Mouse (Mus musculus): ENCODE results near the gene Cep126.
A peak's percentile ranks its signal among the peaks of the same experiment; 100 is the strongest.

Gene Cep126

GRCm38 (mm10) chr9:8134117-8134574 lies at the start of gene Cep126:
Gene Cep126, minus strand, starts transcription at chr9:8134294.
- peak; percentile 66 to 78 for DNase-seq (ENCODE audit: low spot score in 2 of 2)

DNA sequence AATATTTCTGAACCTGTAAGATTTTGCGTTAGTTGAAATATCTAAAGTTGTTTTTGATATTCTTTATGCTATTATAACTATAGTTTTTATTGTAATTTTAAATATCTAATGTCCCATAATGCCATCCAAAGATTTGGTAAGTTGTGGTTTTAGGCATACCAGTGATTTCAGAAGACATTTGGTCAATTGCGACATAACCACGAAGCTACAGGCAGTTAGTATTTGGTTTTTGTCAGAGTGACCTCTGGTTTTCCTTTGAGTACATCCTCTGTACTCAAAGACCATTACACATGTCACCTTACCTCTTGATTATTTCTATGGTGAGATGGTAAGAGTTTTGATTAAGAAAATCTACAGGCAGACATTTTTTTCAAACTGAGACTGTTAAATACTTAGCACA lies 45.5 kb upstream of the Cep126 start:
- DNase-seq (ENCODE audit: low spot score in 2 of 2) = no peak

- DNase-seq (ENCODE audit: low spot score in 2 of 2) = no peak
Observed at GRCm38 (mm10) chr9:8177099-8177498, 43.0 kb upstream of the Cep126 start.

GRCm38 (mm10) chr9:8157011-8157410 lies 22.9 kb upstream of the Cep126 start:
- DNase-seq (ENCODE audit: low spot score in 2 of 2) = no peak

DNA sequence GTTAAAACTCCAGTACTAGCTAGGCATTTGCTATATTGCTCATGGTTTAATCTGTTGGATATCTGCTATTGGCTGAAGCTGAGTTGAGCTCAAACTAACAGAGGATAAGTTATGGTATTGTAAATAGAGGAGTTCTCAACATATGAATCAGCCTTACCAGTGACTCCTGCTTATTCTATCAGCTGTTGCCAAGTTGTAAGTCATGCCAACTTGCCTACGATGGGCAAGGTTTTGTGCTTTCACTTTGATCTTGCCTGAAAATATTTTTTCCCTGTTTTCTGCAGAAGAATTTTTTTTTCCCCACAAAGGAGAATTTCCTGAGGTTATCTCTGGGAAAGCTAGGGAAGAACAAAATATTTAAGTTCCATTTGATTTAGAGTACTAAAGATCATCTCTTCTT lies 5.4 kb upstream of the Cep126 start:
- DNase-seq (ENCODE audit: low spot score in 2 of 2) = no peak

DNA sequence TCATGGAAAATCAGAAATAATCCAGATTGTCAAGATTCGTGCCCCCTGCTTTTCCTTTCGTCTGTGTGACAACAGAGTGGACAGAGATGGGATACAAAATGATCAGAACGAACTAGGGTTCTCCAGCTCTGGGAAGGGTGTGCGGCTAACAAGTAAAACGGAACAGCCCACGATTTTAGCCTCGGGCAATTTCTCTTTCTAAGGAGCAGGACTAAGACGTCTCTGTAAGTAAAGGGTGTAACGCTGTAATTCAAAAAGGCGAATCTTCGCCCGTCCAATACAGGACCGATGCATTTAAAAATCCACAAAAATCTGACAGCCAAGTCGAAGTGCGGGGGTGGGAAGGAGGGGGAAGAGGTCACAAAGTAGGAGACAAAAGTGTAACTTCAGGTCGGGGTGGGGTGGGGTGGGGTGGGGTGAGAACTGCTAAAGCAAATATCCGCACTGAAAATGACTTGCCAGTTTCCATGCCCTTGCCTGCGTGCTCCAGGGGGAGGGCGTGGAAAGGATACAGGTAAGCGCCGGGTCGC lies 443 bp downstream of the Cep126 start:
- DNase-seq (ENCODE audit: low spot score in 2 of 2) = no peak

DNA sequence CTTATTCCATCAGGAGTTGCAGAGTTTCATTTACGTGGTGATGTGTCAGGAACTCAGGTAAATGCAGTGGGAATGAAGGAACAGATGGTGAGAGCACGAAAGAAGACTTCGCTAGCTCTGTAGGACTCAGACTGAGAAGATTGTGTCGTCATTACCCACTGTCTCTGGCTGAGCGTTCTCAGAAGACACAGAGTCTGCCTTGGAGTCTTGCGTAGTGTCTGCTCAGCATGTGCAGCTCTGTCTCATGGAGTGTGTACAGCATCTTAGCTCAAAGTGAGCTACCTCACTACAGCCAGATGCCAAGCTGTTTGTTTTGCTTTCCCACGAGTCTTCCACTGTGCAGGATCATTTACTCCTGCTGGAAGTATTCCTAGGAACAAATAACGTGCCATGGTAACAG lies 10.6 kb downstream of the Cep126 start:
- no peak for DNase-seq (ENCODE audit: low spot score in 2 of 2)

DNA sequence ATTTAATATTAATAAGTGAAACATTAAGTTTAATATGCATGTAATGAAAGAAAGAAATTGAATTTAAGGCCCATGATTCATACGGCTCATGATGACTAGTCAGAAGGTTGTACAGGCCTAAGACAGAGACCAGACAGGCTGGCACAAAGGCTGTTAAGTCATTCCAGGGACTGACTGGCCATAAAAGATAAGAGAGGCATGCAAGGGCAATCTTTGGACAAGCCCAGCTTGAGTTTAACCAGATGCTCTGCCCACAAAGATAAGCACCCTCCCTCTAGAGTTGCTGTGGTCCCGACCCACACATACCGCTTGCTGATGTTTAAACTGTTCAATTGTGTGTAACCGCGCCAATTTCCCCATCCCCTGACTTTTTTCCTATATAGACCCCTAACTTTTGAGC lies 19.6 kb downstream of the Cep126 start:
- no peak for DNase-seq (ENCODE audit: low spot score in 2 of 2)

GRCm38 (mm10) chr9:8103050-8103449 lies 31.0 kb downstream of the Cep126 start:
- no peak for DNase-seq (ENCODE audit: low spot score in 2 of 2)

DNA sequence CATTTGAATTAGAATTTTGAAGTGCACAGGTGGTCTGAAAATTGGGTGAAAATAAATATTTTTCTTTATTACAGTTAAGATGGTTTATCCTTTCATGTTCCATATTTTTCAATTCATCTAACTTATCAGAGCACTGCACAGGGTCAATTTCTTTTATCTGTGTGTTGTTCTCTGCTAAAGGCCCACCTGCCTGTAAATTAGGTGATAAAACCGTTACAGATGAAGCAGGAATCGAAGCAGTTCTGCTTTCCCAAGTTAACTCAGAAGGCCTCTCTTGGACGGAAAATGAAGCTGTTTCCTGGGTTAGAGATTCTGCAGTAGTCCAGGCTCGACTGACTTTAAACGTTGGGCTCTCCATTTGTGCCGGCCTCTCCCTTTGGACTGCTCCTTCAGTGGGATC lies 33.1 kb downstream of the Cep126 start:
- DNase-seq (ENCODE audit: low spot score in 2 of 2) = no peak

DNA sequence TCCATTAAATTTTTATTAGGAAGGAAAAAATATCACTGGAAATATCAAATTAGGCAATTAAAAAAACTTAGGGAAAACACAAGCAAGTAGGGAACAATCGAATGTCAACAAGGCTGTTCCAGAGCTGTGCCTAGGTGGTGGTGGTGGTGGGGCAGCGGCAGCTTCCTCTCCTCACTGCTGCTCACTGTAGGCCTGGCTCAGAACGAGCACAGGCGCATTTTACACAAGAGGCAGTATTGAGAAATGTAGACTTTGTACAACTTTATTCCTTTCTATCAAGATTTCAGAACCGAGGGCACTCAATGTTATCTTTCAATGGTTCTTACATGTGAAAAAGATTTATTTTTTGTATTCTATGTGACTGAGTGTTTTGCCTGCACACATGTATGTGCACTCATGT lies 55.2 kb downstream of the Cep126 start:
- DNase-seq (ENCODE audit: low spot score in 2 of 2) = no peak

GRCm38 (mm10) chr9:8074345-8074744 lies 59.7 kb downstream of the Cep126 start:
- DNase-seq (ENCODE audit: low spot score in 2 of 2) = peak; percentile 10 to 17

DNA sequence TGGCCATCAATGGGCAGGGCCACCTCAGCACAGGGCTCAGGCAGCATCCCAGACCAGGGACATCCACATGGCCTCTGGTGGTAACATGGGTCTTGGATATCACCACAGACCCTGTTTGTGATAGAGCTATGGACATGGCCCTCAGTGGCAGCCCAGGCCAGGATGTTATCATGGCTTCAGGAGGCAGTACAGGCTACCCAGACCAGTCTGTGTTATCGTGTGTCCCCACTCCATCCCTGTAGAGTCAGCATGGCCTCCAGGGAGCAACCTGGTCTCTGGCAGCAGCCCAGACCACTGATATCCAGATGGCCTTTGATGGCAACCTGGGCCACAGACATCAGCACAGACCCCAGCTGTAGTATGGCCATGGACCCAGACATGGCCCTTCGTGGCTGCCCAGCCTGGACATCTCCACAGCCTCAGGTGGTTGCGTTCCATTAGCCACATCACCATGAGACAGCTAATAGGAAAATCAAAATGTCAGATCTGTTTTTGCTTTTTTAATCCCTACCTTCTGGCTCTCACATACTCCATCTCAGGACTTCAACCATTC lies 60.8 kb downstream of the Cep126 start:
- no peak for DNase-seq (ENCODE audit: low spot score in 2 of 2)

- no peak for DNase-seq (ENCODE audit: low spot score in 2 of 2)
Observed at GRCm38 (mm10) chr9:8059636-8060035, 74.5 kb downstream of the Cep126 start.

GRCm38 (mm10) chr9:8054831-8055230 lies 79.3 kb downstream of the Cep126 start:
- DNase-seq (ENCODE audit: low spot score in 2 of 2) = no peak

DNA sequence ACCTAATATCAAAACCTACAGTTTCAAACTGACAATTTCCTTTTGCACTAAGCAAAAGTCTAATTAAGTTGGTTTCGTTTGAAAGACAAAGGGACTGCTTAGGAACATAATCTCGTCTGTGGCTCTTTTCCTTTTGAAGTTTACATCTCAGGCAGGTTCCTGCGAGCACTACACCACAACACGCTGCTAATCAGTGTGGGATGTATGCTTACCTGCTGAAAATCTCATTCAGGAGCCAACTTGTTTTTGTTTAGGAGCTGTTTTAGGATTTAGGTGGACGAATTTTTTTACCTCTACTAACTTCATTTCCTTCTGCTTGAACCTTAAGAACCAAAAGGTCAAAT lies 91.1 kb downstream of the Cep126 start:
- no peak for DNase-seq (ENCODE audit: low spot score in 2 of 2)

DNA sequence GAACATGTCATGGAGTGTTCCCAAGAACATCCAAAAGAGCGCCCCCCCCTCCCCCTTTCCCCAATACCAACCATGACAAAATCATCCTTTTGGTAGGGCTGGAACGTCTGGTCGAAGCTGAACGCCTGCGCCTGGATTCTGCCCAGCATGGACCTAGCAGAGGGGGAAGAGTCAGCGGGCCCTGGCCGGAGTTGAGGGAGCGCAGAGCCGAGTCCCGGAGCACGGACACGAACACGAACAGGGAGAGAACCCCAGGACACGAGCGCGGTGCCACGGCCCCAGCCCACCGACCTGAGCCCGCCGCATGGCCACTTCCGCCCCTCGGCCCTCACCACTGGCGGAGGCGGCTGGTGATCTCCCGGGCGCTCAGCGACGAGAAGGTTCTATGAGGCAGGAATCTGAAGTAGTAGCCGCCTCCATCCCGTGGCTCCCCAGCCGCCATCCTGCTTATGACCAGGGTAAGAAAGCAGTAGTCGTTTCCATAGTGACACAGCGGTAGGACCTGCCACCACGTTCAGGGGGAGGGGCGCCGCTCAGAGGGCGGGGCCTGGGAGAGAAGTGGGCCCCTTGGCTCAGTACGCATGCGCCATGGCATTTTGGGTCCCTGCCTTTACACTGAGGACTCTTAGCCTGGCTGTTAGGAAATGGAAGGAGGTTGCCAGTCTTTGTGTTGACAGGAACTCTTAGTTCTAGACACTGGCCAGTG lies 91.6 kb downstream of the Cep126 start, which contains the start of gene Cfap300:
TSS of gene Cfap300 (minus strand) at position 486 of the 706 bp plus-strand sequence.
- DNase-seq (ENCODE audit: low spot score in 2 of 2) = peak; percentile 94 to 96

GRCm38 (mm10) chr9:8035546-8035945 lies 98.5 kb downstream of the Cep126 start:
- DNase-seq (ENCODE audit: low spot score in 2 of 2) = peak in 1 of 2 experiments; percentile 18

- no peak for DNase-seq (ENCODE audit: low spot score in 2 of 2)
Observed at GRCm38 (mm10) chr9:8035091-8035490, 99.0 kb downstream of the Cep126 start.

GRCm38 (mm10) chr9:8034143-8034542 lies 100.0 kb downstream of the Cep126 start:
- no peak for DNase-seq (ENCODE audit: low spot score in 2 of 2)

DNA sequence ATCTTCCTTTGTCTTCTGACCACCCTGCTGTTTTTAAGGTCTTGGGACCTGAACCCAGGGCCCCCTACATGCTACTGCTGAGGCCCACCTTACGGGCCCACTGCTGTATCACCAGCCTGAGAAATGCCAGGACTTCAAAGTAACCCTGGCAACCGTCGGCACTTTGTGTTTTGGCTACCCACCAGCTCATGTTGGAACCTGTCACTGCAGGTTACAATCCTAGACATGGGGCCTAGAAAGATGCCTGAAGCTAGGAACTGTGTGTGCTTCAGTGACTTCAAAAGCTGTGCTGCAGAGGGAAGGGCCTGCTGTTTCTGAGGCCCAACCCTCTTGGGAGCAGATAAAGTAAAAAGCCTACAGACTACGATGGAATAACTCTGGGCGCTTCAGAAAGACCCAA lies 101.2 kb downstream of the Cep126 start:
- no peak for DNase-seq (ENCODE audit: low spot score in 2 of 2)

Data from urinary bladder, postnatal 36 days (tissue).